Mouse (Mus musculus): ENCODE measurements around the gene Atxn2l. TPM values are rescaled to one million over a fixed set of nuclear protein-coding genes. Genes with fewer than 3 reads are reported as not detected.

Gene Atxn2l
- total RNA-seq (2021): 10 to 100 TPM; 32.8 to 34.0 TPM
- long read RNA-seq, experiment 1, partial matches to known transcripts: 8 of 18 reads
- long read RNA-seq, experiment 1, other reads (novel, unspliced or antisense): 10 of 18 reads
- long read RNA-seq, experiment 2, partial matches to known transcripts: 12 of 21 reads
- long read RNA-seq, experiment 2, other reads (novel, unspliced or antisense): 9 of 21 reads

DNA sequence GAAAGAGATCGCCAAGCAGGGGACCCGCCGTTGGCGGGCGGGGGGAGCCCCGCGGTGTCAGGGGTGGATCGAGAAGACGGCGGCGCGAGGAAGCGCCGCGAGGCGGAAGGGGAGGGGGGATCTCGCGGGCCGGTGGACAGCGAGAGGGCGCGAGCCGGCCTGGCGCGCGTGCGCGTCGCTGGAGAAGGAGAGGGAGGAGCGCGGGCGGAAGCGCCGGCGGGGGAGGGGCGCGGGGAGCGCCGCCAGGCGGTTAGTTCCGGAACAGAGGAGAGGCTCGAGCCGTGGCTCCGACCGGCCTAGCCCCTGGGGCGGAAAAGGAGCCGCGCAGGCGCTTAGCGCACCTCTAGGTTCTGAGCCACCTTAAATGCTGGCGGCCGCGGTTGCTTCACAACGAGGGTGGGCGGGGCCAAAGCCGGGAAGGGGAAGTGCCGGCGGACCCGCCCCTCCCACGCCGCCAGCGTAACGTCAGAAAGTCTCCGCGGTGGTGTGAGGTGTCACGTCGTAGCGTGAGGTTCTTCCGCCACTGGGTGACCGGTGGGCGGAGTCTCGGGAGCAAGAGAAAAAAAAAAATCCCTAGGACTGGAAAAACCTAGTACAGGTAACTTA lies at the start of gene Atxn2l:
Gene Atxn2l, minus strand, starts transcription at position 165 of the 606 bp plus-strand sequence.
- peak; percentile 70 for TF ChIP-seq CTCF (IDR thresholded peaks at IDR 0.05)
- DNase-seq: peak; percentile 99
- intact Hi-C loops (cut with DNase I): loop anchor here (2.0 to 10.0 kb wide), 2 partner anchors 17 to 191 kb away; partner anchors contain the start of genes Bola2, Slx1b and Tufm
- peak within 1 kb of the TSS; percentile 81 for H3K4me3 ChIP-seq
- peak within 1 kb of the TSS; percentile 98 for H3K27ac ChIP-seq

DNA sequence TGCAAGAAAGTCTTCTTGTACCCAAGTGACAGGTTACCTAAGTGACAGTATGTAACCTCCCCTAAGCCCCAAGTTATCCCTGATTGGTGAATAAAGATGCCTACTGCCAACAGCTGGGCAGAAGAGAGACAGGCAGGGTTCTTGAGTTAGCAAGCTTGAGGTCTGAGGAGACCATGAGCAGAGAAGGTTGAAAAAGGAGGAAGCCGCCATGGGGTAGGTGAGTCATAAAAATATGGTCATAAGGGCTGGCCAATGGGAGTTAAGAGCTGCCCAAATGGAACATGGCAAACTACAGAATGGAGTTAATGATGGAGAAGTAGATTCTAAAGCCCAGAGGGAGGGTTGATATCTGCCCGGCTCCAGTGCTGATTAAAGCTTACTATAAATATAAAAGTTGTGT lies 42.4 kb upstream of the Atxn2l start:
- no peak for TF ChIP-seq CTCF (IDR thresholded peaks at IDR 0.05)
- no peak for DNase-seq
- intact Hi-C loops (cut with DNase I): no loop called here
- no peak overlapping the region for H3K27ac ChIP-seq
- H3K4me3 ChIP-seq: no peak overlapping the region

DNA sequence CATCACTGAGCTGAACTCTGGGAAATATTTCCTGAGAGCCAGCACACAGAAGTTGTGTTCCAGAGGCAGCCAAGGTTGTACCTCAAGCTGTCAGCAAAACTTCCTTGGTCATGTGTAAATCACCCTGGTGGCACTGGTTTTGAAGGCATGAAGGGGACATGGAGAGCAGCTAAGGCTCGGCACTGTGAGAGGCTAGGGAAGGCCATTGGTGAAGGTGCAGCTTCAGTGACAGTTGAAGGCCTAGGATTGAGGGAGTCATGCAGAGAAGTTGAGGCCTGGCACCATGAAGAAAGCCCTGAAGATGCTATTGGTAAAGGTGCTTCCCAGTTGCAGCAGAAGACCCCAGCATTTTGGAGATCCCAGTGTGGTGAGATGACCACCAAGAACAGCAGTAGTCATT lies 38.4 kb upstream of the Atxn2l start:
- TF ChIP-seq CTCF (IDR thresholded peaks at IDR 0.05): no peak
- H3K4me3 ChIP-seq: no peak overlapping the region
- intact Hi-C loops (cut with DNase I): no loop called here
- DNase-seq: no peak
- H3K27ac ChIP-seq: no peak overlapping the region

DNA sequence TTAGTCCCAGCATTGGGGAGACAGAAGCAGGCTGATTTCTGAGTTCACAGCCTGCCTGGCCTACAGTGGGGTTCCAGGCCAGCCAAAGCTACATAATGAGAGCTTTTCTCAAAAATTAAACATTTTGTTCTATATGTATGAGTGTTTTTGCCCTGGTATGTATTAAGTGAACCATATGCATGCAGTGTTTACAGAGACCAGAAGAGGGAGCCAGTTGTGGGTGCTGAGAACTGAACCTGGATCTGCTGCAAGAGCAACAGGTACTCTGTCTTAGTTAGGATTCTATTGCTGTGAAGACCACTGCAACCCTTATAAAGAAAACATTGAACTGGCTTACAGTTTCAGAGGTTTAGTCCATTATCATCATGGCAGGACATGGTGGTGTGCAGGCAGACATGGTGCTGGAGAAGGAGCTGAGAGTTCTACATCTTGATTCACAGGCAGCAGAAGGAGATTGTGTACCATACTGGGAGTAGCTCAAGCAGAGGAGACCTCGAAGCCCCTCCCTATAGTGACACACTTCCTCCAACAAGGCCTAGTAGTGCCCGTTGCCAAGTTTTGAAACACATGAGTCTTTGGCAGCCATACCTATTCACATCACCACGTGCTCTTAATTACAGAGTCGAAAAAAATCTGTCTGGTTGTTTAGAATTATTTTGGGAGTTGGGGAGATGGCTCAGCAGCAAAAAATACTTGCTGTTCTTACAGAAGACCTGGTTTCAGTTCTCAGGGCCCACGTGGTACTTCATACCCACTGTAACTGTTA lies 34.8 kb upstream of the Atxn2l start:
- intact Hi-C loops (cut with DNase I): loop anchor here (2.0 kb wide), 1 partner anchor 155 kb away; no protein-coding TSS in a partner anchor
- TF ChIP-seq CTCF (IDR thresholded peaks at IDR 0.05): peak; percentile 59
- H3K27ac ChIP-seq: no peak overlapping the region
- no peak overlapping the region for H3K4me3 ChIP-seq
- DNase-seq: no peak

DNA sequence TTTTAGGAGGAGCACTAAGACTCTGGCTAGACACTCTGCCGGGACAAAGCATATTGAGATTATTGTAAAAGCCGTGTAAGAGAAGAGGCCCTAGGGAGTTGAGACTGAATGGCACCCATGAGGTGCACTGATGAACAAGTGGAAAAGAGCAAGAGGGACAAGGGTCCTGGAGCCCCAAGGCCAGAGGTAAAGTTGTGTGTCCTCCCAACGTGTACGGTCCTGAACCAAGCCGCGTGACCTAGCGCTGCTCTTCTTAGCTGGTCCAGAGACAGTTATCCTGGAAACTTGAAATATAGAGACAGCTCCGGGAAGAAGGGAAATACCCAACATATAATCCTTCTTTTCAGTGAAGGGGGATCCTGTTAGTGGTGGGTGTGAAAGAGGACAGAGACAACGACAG lies 33.2 kb upstream of the Atxn2l start:
- TF ChIP-seq CTCF (IDR thresholded peaks at IDR 0.05): no peak
- DNase-seq: no peak
- intact Hi-C loops (cut with DNase I): loop anchor here (2.0 kb wide), 1 partner anchor 156 kb away; no protein-coding TSS in a partner anchor
- Histone ChIP-seq H3K4me3 (peak overlapping the region; percentile 68), H3K27ac (no peak overlapping the region)

DNA sequence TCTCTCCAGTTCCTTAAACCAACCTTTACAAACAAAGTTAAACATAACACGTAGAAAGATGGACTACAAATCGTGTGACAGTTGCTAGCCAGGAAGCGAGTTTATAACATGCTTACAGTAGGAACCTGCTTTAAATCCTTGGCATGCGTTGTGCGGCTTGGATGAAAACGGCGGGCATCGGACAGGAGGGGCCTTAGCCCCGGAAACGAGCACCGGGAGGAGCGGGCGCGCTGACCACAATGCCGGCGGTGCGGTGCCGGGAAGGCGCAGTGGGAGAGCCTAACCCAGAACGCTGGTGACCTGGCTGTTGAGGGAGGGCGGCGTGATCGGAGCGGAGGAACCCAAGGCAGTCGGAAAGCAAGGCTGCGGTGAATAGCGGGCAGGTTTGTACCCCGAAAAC lies 32.5 kb upstream of the Atxn2l start:
- TF ChIP-seq CTCF (IDR thresholded peaks at IDR 0.05): no peak
- peak; percentile 32 for DNase-seq
- intact Hi-C loops (cut with DNase I): loop anchor here (2.0 kb wide), 1 partner anchor 157 kb away; no protein-coding TSS in a partner anchor
- H3K27ac ChIP-seq: no peak overlapping the region
- H3K4me3 ChIP-seq: peak overlapping the region; percentile 68

DNA sequence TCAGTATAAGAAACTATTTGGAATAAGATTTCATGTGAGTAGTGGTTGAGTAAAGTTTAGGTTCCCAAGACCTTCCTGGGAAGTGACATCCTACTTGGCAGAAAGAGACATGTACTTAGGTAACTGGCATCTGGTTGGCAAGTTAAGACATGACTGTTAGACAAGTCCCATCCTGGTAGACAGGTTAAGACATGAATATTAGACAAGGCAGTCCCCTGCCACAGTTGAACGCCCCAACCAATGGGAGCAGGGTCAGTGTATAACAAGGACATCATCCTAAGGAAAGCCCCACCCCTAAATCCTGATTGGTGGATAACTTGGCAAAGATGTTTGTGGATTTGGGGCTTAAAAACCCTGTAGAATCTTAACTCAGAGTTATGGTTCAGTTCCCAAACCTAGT lies 30.2 kb upstream of the Atxn2l start:
- DNase-seq: no peak
- Histone ChIP-seq H3K4me3 (no peak overlapping the region), H3K27ac (no peak overlapping the region)
- TF ChIP-seq CTCF (IDR thresholded peaks at IDR 0.05): no peak
- intact Hi-C loops (cut with DNase I): no loop called here

DNA sequence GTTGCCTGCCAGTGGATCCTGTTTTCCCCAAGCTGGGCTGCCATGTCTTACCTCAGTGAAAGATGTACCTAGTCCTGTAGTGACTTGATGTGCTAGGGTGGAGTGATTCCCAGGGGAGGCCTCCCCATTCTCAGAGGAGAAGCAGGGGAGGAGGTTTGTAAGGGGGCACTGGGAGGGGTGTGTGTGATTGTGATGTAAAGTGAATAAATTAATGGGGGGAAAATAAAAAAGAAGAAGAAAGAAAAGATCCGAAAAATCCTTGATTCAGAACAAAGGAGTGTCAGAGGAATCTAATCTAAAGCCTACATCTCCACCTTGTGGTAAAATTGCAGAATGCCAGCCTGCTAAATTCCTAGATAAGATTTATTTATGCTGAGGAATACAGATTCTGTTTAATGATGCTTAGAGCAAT lies 24.9 kb upstream of the Atxn2l start:
- intact Hi-C loops (cut with DNase I): loop anchor here (2.0 to 5.0 kb wide), 2 partner anchors 47 to 206 kb away; no protein-coding TSS in a partner anchor
- DNase-seq: no peak
- peak; percentile 94 for TF ChIP-seq CTCF (IDR thresholded peaks at IDR 0.05)
- Histone ChIP-seq H3K4me3 (no peak overlapping the region), H3K27ac (no peak overlapping the region)

DNA sequence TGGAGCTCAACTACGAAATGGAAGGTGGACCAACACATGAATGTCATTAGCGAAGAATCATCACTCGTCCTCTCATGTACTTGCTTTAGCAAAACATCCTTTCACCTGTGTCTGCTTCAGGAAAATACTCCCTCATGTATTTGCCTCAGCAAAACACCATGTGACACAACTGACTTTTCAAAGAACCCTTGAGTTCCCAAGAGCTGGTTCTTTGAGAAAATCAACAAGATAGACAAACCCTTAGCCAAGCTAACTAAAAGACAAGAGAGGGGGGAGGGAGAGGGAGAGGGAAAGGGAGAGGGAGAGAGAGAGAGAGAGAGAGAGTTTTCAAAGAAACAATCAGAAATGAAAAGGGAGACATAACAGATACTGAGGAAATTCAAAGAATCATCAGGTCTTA lies 20.1 kb upstream of the Atxn2l start:
- no peak for TF ChIP-seq CTCF (IDR thresholded peaks at IDR 0.05)
- intact Hi-C loops (cut with DNase I): no loop called here
- no peak overlapping the region for H3K27ac ChIP-seq
- H3K4me3 ChIP-seq: no peak overlapping the region
- DNase-seq: no peak

DNA sequence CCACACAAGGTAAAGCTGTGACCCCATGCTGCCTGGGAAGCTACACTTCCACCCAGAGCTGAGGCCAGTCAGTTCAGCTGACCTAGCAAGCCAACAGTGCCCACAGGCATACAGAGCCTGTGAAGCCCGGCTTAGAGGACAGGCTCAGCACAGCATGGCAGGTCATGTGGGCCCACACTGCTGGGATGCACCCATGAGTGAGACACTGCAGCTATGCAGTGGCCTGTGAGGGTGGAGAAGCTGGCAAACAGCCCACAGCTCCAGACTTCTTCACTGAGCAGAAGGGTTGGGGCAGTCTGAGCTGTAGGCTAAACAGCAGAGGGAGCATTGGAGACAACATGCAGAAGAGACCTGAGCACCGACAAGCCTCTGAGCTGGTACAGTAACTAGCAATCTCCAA lies 16.3 kb upstream of the Atxn2l start:
- no peak overlapping the region for H3K4me3 ChIP-seq
- DNase-seq: peak; percentile 41
- H3K27ac ChIP-seq: no peak overlapping the region
- intact Hi-C loops (cut with DNase I): no loop called here
- no peak for TF ChIP-seq CTCF (IDR thresholded peaks at IDR 0.05)

DNA sequence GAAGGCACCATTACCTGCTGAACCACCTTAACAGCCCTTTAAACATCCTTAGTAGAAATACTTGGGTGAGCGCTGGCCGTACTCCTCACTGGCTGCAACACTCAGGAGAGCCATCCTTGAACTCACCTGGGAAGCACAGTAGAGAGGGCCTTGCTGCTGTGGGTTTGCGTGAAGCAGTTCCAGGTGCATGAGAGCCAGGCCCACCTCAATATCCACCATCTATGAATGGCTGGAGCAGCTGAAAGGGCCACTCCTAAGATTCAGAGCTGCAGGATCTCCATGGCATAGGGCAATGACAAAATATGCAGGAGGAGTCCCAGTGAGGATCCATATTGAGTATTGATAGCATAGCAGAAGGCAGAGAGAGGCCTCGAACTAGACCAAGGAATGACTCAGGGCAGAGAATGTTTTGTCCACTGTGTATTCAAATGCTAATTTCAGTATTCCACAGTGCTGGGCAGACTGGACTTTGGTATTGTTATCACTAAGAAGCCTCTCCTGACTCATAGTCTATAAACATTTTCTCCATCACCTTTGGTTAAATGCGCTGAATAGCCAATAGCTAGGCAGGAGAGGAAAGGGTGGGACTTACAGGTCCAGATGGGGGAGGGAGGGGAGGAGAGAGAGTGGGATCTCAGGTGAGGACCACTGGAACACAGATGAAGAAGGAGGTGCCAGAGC lies 15.2 kb upstream of the Atxn2l start:
- no peak for DNase-seq
- H3K4me3 ChIP-seq: no peak overlapping the region
- intact Hi-C loops (cut with DNase I): no loop called here
- H3K27ac ChIP-seq: no peak overlapping the region
- no peak for TF ChIP-seq CTCF (IDR thresholded peaks at IDR 0.05)

DNA sequence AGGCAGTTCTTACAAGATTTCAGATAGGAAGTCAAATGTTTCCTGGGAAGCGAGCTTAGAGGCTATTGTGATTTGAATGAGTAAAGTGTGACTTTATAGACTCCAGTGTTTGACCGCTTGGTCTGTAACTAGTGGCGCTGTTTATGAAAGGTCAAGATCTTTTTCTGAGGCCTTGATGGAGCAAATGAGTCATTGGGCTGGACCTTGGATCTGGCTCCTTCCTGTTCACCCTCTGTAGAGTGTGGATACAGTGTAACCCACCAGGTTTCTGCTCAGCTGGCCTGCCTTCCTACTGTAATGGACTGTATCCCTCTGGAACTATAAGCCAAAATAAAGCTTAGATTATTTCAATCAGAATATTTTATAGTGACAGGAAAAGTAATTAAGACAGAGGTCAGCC lies 8.1 kb upstream of the Atxn2l start:
- Histone ChIP-seq H3K27ac (no peak overlapping the region), H3K4me3 (no peak overlapping the region)
- DNase-seq: no peak
- TF ChIP-seq CTCF (IDR thresholded peaks at IDR 0.05): no peak
- intact Hi-C loops (cut with DNase I): no loop called here

All from gastrocnemius, adult 2 months (tissue).